Mouse (Mus musculus) testis, adult 2 months (tissue): ENCODE measurements around the gene Zfp184.

Experiments used
- CTCF ChIP-seq: fragments of 200-500 bp; IDR thresholded peaks from 2 replicates; pipeline ENCODE4 v1.5.1; 2012; ENCODE audit warnings: low read depth, mild to moderate bottlenecking, inconsistent platforms, low read length, moderate library complexity; ENCODE audit not compliant: control insufficient read depth, insufficient read depth, insufficient replicate concordance
- POLR2A ChIP-seq: fragments of 200-500 bp; IDR thresholded peaks from 2 replicates; pipeline ENCODE4 v1.6.1; 2012; ENCODE audit warnings: low read depth, mild to moderate bottlenecking, inconsistent platforms, low read length, moderate library complexity; ENCODE audit not compliant: control insufficient read depth

DNA sequence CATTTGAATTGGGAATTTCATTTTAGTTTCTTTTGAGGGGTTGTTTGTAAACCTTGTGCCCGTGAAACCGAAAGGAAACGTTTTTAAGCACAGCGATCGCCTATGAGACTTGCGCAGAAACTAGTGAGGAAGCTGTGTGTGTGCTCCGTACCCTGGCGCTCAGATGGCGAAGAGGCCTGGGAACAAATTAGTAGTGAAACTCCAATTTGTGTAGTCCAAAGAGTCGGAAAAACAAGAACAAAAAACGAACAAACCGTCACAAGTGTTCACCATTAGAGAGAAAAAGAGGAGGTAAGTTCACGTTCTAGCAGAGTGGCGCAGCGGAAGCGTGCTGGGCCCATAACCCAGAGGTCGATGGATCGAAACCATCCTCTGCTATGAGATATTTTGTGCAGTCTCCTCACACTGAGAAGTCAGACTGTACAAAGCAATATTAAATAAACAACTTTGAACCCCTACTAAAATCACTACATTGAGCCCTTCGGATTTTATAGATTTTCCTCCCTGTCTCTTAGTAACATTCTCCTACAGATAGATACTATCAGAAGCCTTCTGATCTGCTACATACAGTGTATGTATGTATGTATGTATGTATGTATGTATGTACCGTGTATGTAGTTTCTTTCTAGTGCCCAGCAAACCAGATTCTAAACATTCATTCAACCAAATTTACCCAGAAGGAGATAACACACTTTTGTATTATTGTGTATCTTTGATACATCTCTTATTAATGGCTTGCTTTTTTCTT lies 30.0 kb downstream of the Zfp184 start:
- TF ChIP-seq CTCF (no peak), POLR2A (no peak)
